Comparison of ENCODE assay signal across 23 mouse cellular contexts in genomic region chr10:34053987-34054386, GRCm38 (mm10). TPM values are rescaled to one million over a fixed set of nuclear protein-coding genes. Genes with fewer than 3 reads are reported as not detected.
"Had no signal": no experiment of that assay in that cellular context is flagged by ENCODE, and none has a peak within 500 bp of the region (broad histone marks: within the 10 kb centered on the region; RNA-seq: fewer than 3 reads in every experiment).

No protein-coding gene starts in this region.

- H3K27ac ChIP-seq: hindbrain, postnatal 0 days; limb, embryonic 10.5 days; limb, embryonic 13.5 days; liver, embryonic 12.5 days; liver, embryonic 15.5 days; macrophage; midbrain, embryonic 12.5 days; midbrain, embryonic 15.5 days; neural tube, embryonic 12.5 days; neural tube, embryonic 15.5 days had no signal

- H3K4me2 ChIP-seq: limb, embryonic 13.5 days; liver, embryonic 12.5 days; liver, embryonic 15.5 days; midbrain, embryonic 12.5 days; midbrain, embryonic 15.5 days; neural tube, embryonic 12.5 days; neural tube, embryonic 15.5 days had no signal

- H3K27me3 ChIP-seq: limb, embryonic 13.5 days; liver, embryonic 12.5 days; liver, embryonic 15.5 days; midbrain, embryonic 12.5 days; midbrain, embryonic 15.5 days; neural tube, embryonic 12.5 days; neural tube, embryonic 15.5 days had no signal

- H3K9me3 ChIP-seq: limb, embryonic 10.5 days; limb, embryonic 13.5 days; liver, embryonic 12.5 days; liver, embryonic 15.5 days; midbrain, embryonic 12.5 days; midbrain, embryonic 15.5 days; neural tube, embryonic 12.5 days; neural tube, embryonic 15.5 days had no signal

- H3K4me1 ChIP-seq: limb, embryonic 10.5 days; limb, embryonic 13.5 days; liver, embryonic 12.5 days; liver, embryonic 15.5 days; midbrain, embryonic 12.5 days; midbrain, embryonic 15.5 days; neural tube, embryonic 12.5 days; neural tube, embryonic 15.5 days had no signal

- DNase-seq: kidney, adult 11 months; kidney, adult 9 months; kidney, postnatal 10 days; kidney, postnatal 36 days; liver; lung, adult 18-20 months; right cerebral cortex, adult 18-20 months; right cerebral cortex, postnatal 25 days; spleen, adult 18-20 months; thymus, adult 2 months had no signal

- H3K9ac ChIP-seq: limb, embryonic 13.5 days; liver, embryonic 12.5 days; liver, embryonic 15.5 days; midbrain, embryonic 12.5 days; midbrain, embryonic 15.5 days; neural tube, embryonic 12.5 days; neural tube, embryonic 15.5 days had no signal

- H3K4me3 ChIP-seq: limb, embryonic 10.5 days; limb, embryonic 13.5 days; liver, embryonic 12.5 days; liver, embryonic 15.5 days; midbrain, embryonic 12.5 days; midbrain, embryonic 15.5 days; neural tube, embryonic 12.5 days; neural tube, embryonic 15.5 days had no signal

- H3K36me3 ChIP-seq: limb, embryonic 10.5 days; limb, embryonic 13.5 days; liver, embryonic 12.5 days; liver, embryonic 15.5 days; midbrain, embryonic 12.5 days; midbrain, embryonic 15.5 days; neural tube, embryonic 12.5 days; neural tube, embryonic 15.5 days had no signal

- ATAC-seq: hindbrain, postnatal 0 days; inflammation-experienced regulatory T-cells, adult 6 months; liver, embryonic 12.5 days; midbrain, embryonic 15.5 days had no signal

RNA-seq across cellular contexts. Expression of gene Calhm4, which starts 9.9 kb away (rescaled TPM):
- polyA plus RNA-seq: hindbrain, postnatal 0 days; inflammation-experienced regulatory T-cells, adult 6 months; limb, embryonic 10.5 days; limb, embryonic 13.5 days; liver, embryonic 12.5 days; liver, embryonic 15.5 days; lung, embryonic 16.5 days; macrophage; midbrain, embryonic 12.5 days; midbrain, embryonic 15.5 days; neural tube, embryonic 12.5 days; neural tube, embryonic 15.5 days; stomach, embryonic 16.5 days; thymus, adult 2 months had no signal

RNA-seq across cellular contexts. Expression of gene Trappc3l, which starts 16.6 kb away (rescaled TPM):
- polyA plus RNA-seq: hindbrain, postnatal 0 days; inflammation-experienced regulatory T-cells, adult 6 months; limb, embryonic 10.5 days; limb, embryonic 13.5 days; liver, embryonic 12.5 days; liver, embryonic 15.5 days; lung, embryonic 16.5 days; macrophage; midbrain, embryonic 12.5 days; midbrain, embryonic 15.5 days; neural tube, embryonic 12.5 days; stomach, embryonic 16.5 days; thymus, adult 2 months had no signal

RNA-seq across cellular contexts. Expression of gene Calhm5, which starts 42.3 kb away (rescaled TPM):
- polyA plus RNA-seq: inflammation-experienced regulatory T-cells, adult 6 months had no signal
